ENCODE assay signal across 12 mouse cellular contexts in the genomic region with DNA sequence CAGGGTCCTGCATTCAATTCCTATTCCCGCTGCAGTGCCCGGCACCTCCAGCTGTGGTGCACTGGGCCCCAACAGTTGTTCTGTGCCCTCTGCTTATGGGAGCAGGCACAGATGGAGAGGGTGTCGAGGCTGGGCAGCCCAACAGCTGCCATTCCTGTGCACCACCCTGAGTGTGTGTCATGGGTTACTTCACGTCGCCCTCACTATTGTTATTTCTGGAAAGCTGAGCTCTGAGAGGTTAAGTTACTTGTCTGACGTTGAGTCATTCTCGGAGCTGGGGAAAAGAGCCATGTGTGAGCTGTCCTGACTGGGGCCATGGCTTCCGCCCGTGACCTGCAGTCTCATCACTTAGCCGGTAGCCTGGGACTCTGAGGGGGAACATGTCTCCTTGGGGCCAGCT. TPM values are rescaled to one million over a fixed set of nuclear protein-coding genes. Genes with fewer than 3 reads are reported as not detected.
DNase-seq lines count a peak whose midpoint lies in the region; ATAC-seq and TF ChIP-seq lines count a peak whose summit lies in the region.
"Had no signal": no experiment of that assay in that cellular context is flagged by ENCODE, and none has a peak within 500 bp of the region (broad histone marks: within the 10 kb centered on the region; RNA-seq: fewer than 3 reads in every experiment).

No protein-coding gene starts in this region.

- H3K4me1 ChIP-seq in testis, adult 2 months (ENCODE audit: control insufficient read depth, insufficient read depth, low read length): peaks cover 3% of the 10 kb centered on the region
- H3K4me1 ChIP-seq in forebrain, embryonic 15.5 days: peaks cover 3% of the 10 kb centered on the region; the same call in 1 of the 2 replicates
- peaks cover 5% of the 10 kb centered on the region for H3K4me1 ChIP-seq in midbrain, embryonic 13.5 days (replicated peaks)

- no peaks in the 10 kb centered on the region for H3K27me3 ChIP-seq in testis, adult 2 months (ENCODE audit: control insufficient read depth, insufficient read depth, low read length)
- H3K27me3 ChIP-seq in forebrain, embryonic 15.5 days: no peaks in the 10 kb centered on the region
- no peaks in the 10 kb centered on the region for H3K27me3 ChIP-seq in midbrain, embryonic 13.5 days
- H3K27me3 ChIP-seq: forebrain, embryonic 12.5 days had no signal

- H3K36me3 ChIP-seq in testis, adult 2 months (ENCODE audit: control insufficient read depth, insufficient read depth, low read length): no peaks in the 10 kb centered on the region
- H3K36me3 ChIP-seq in forebrain, embryonic 15.5 days: no peaks in the 10 kb centered on the region
- H3K36me3 ChIP-seq in midbrain, embryonic 13.5 days: no peaks in the 10 kb centered on the region
- H3K36me3 ChIP-seq: forebrain, embryonic 12.5 days; limb, embryonic 12.5 days had no signal

- no peak for ATAC-seq in forebrain, embryonic 15.5 days (replicated peaks)
- no peak for ATAC-seq in midbrain, embryonic 13.5 days

- TF ChIP-seq CTCF in testis, adult 2 months (IDR thresholded peaks at IDR 0.05; ENCODE audit: control insufficient read depth, insufficient read depth, insufficient replicate concordance, low read depth, low read length): no peak

- H3K27ac ChIP-seq in testis, adult 2 months (ENCODE audit: control insufficient read depth, insufficient read depth, low read depth, low read length): peak overlapping the region; percentile 59
- no peak overlapping the region for H3K27ac ChIP-seq in forebrain, embryonic 15.5 days (replicated peaks)
- H3K27ac ChIP-seq in midbrain, embryonic 13.5 days: no peak overlapping the region
- H3K27ac ChIP-seq: forebrain, embryonic 12.5 days had no signal

- no peak overlapping the region for H3K9ac ChIP-seq in forebrain, embryonic 15.5 days (replicated peaks)
- H3K9ac ChIP-seq in midbrain, embryonic 13.5 days (replicated peaks): no peak overlapping the region
- H3K9ac ChIP-seq: forebrain, embryonic 12.5 days; limb, embryonic 12.5 days had no signal

- DNase-seq in adrenal gland, adult (ENCODE audit: inconsistent age in 2 of 2, low spot score in 1 of 2): peak; percentile 75 to 89
- no peak for DNase-seq in adrenal gland, postnatal 4 days (ENCODE audit: low spot score in 2 of 2)
- no peak for DNase-seq in testis, postnatal 14 days (ENCODE audit: low spot score)
- peak; percentile 39 for DNase-seq in kidney, postnatal 10 days
- no peak for DNase-seq in spleen, postnatal 4 days (ENCODE audit: low spot score in 2 of 2)
- DNase-seq: cerebellum, adult 2 months; right cerebral cortex, postnatal 14 days had no signal

- no peaks in the 10 kb centered on the region for H3K9me3 ChIP-seq in forebrain, embryonic 15.5 days
- no peaks in the 10 kb centered on the region for H3K9me3 ChIP-seq in midbrain, embryonic 13.5 days
- H3K9me3 ChIP-seq: forebrain, embryonic 12.5 days; limb, embryonic 12.5 days had no signal

- no peak overlapping the region for H3K4me2 ChIP-seq in forebrain, embryonic 15.5 days (replicated peaks)
- H3K4me2 ChIP-seq in midbrain, embryonic 13.5 days (replicated peaks): no peak overlapping the region
- H3K4me2 ChIP-seq: forebrain, embryonic 12.5 days; limb, embryonic 12.5 days had no signal

- no peak for TF ChIP-seq POLR2A in testis, adult 2 months (IDR thresholded peaks at IDR 0.05; ENCODE audit: control insufficient read depth, low read depth, low read length)

- H3K4me3 ChIP-seq in testis, adult 2 months (ENCODE audit: control insufficient read depth, low read depth, low read length): no peak overlapping the region
- H3K4me3 ChIP-seq in forebrain, embryonic 15.5 days: no peak overlapping the region
- H3K4me3 ChIP-seq in midbrain, embryonic 13.5 days (replicated peaks): no peak overlapping the region
- H3K4me3 ChIP-seq: forebrain, embryonic 12.5 days; limb, embryonic 12.5 days had no signal

- WGBS in forebrain, embryonic 15.5 days: 67% methylated on average over 10 of the region's 10 CpGs
- 66% methylated on average over 10 of the region's 10 CpGs for WGBS in midbrain, embryonic 13.5 days

RNA-seq across cellular contexts. Expression of a gene that starts 17.2 kb away (rescaled TPM):
- total RNA-seq in adrenal gland, postnatal 4 days (2021): 10 to 100 TPM; 30.9 to 35.2 TPM
- 0.78 and 0.96 TPM in 2 replicates for polyA plus RNA-seq in testis, adult 2 months (2012; rRNA removed)
- polyA plus RNA-seq in forebrain, embryonic 15.5 days (2015; fragmentation: Nextera tagmentation; extraction: Ambion mirVana): 2.0 and 2.1 TPM in 2 replicates
- 1.0 and 1.1 TPM in 2 replicates for polyA plus RNA-seq in midbrain, embryonic 13.5 days (2015; fragmentation: Nextera tagmentation; extraction: Ambion mirVana)

Comparison
In these comparisons a context has a peak if more than half of its experiments do, and no peak if none do; other contexts are left out.
1. DNase-seq: peak in adrenal gland, adult (2 of 2) and kidney, postnatal 10 days (single experiment); none in adrenal gland, postnatal 4 days (0 of 2), testis, postnatal 14 days (single experiment) and spleen, postnatal 4 days (0 of 2).